Mouse (Mus musculus) cerebral cortex, adult 2 months (tissue): ENCODE measurements around the gene Hpca.

Experiments used
- WGBS: fragments of 180-500 bp; shearing (Covaris S2); methylation state at CpG from one replicate; pipeline ENCODE4 v1.1.7; 2018; 5-methylcytosine and 5-hydroxymethylcytosine counted together

Hpca gene

GRCm38 (mm10) chr4:129108624-129109023, 13.2 kb downstream of the Hpca start:
- 61% methylated on average over 7 of the region's 7 CpGs for WGBS

- WGBS: 59% methylated on average over 10 of the region's 10 CpGs
These were observed 14.4 kb downstream of the Hpca start for GRCm38 (mm10) chr4:129107348-129107899.

- 51% methylated on average over 9 of the region's 9 CpGs for WGBS
These were observed 15.8 kb downstream of the Hpca start for GRCm38 (mm10) chr4:129106073-129106472.

- 7% methylated on average over 40 of the region's 40 CpGs for WGBS
These were observed 16.5 kb downstream of the Hpca start, which contains the start of gene Tmem54 for GRCm38 (mm10) chr4:129105356-129105755. Gene Tmem54, plus strand, starts transcription at chr4:129105548.

GRCm38 (mm10) chr4:129102133-129102829, 19.6 kb downstream of the Hpca start:
- WGBS: 87% methylated on average over 14 of the region's 14 CpGs

GRCm38 (mm10) chr4:129097006-129097405, 24.8 kb downstream of the Hpca start:
- 87% methylated on average over 7 of the region's 7 CpGs for WGBS

GRCm38 (mm10) chr4:129095276-129095675, 26.6 kb downstream of the Hpca start:
- 40% methylated on average over 15 of the region's 15 CpGs for WGBS

- WGBS: 71% methylated on average over 5 of the region's 5 CpGs
These were observed 34.0 kb downstream of the Hpca start for GRCm38 (mm10) chr4:129087850-129088249.

- WGBS: 33% methylated on average over 8 of the region's 8 CpGs
These were observed 35.8 kb downstream of the Hpca start for GRCm38 (mm10) chr4:129086078-129086477.

GRCm38 (mm10) chr4:129084896-129085295, 36.9 kb downstream of the Hpca start:
- WGBS: 93% methylated on average over 9 of the region's 9 CpGs

GRCm38 (mm10) chr4:129082379-129083115, 39.3 kb downstream of the Hpca start:
- WGBS: 50% methylated on average over 10 of the region's 10 CpGs

GRCm38 (mm10) chr4:129081939-129082338, 39.9 kb downstream of the Hpca start:
- WGBS: 70% methylated on average over 3 of the region's 3 CpGs

- 38% methylated on average over 6 of the region's 6 CpGs for WGBS
These were observed 40.3 kb downstream of the Hpca start for GRCm38 (mm10) chr4:129081512-129081911.

GRCm38 (mm10) chr4:129081041-129081440, 40.8 kb downstream of the Hpca start:
- 68% methylated on average over 7 of the region's 7 CpGs for WGBS

GRCm38 (mm10) chr4:129079126-129079525, 42.7 kb downstream of the Hpca start:
- WGBS: 93% methylated on average over 9 of the region's 9 CpGs

GRCm38 (mm10) chr4:129068848-129069247, 53.0 kb downstream of the Hpca start:
- WGBS: 90% methylated on average over 4 of the region's 4 CpGs

GRCm38 (mm10) chr4:129067638-129068415, 54.0 kb downstream of the Hpca start:
- 63% methylated on average over 5 of the region's 5 CpGs for WGBS

- WGBS: 68% methylated on average over 3 of the region's 3 CpGs
These were observed 59.4 kb downstream of the Hpca start for GRCm38 (mm10) chr4:129062281-129063075.
